Mouse (Mus musculus): ENCODE results near the gene Prss34.

DNA sequence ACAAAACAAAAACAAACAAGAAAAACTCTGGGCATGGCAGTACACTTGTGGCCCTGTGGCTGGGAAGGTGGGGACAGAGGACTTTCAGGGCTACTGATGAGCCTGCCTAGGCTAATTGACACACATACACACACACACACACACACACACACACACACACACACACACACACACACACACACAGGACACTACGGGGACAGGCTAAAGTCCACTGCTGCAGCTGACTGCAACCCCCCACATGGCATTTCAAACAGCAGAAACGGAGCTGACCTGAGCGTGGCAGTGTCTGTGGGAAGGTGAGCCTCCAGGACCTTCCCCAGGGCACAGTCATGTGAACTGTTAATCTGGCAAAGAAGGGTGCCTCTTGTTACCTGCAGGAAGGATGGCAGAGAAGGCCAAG, 43.3 kb downstream of the Prss34 start:
- TF ChIP-seq POLR2A (IDR thresholded peaks at IDR 0.05; ENCODE audit: borderline replicate concordance, control insufficient read depth, low read depth, low read length) (no peak), CTCF (IDR thresholded peaks at IDR 0.05; ENCODE audit: control insufficient read depth, insufficient read depth, low read length) (no peak)

Data from bone marrow, adult 2 months (tissue).